Mouse (Mus musculus): ENCODE measurements around the gene P3h1.

Gene P3h1

DNA sequence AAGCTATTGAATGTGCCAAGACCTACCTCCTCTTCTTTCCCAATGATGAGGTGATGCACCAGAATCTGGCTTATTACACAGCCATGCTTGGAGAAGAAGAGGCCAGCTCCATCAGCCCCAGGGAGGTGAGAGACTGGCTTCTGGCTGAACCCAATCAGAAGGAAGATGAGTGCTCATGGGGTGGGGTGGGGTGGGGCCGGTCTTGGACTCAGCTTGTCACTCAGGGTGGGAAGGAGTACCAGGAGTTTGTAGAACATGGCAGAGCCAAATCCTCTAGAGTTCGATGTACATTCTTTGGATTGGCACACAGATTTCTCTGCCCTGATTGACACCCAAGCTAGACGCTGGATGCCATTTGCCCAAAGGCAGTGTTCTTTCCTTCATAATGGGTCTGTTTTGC is 5.9 kb downstream of the P3h1 start:
- DNase-seq (ENCODE audit: low read depth, low spot score): no peak

DNA sequence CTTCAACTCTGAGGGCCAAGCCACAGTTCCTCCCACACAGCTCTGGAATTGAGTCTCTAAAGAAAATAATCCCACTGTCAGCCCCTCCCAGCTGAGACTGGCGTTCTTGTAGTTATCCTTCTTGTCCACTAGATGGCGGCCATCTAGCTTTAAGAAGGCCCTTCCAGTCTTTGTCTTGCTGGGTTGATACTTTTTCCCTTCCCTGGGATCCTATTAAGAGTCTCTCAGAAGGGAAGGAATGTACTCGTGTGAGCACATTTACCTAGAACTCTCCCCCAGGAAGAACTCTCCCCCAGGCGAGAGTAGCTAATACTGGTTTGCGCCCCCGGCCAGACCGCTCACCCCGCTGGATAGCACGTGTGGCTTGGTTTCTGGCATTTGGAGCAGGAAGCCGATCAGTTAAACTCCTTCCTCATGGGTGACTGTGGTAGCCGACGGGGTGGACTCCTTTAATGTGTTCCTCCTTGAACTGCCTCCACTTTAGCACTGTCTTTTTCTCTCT is 6.5 kb downstream of the P3h1 start:
- peak; percentile 54 for DNase-seq (ENCODE audit: low read depth, low spot score)

DNA sequence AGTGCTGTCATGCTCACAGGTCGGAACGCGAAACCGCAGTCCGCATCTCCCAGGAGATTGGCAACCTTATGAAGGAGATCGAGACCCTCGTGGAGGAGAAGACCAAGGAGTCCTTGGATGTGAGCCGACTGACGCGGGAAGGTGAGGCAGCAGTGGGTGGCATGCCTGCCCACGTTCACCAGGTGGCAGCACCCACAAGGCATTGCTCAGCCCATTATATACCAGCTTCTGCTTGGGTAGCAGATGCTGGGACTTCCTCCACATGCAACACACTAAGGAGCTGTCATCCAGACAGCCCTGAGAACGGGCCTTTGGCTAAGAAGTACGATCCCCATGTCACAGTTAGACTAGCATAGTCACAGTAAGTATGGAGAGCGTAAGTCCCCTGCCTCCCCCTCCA is 8.9 kb downstream of the P3h1 start:
- DNase-seq (ENCODE audit: low read depth, low spot score): no peak

DNA sequence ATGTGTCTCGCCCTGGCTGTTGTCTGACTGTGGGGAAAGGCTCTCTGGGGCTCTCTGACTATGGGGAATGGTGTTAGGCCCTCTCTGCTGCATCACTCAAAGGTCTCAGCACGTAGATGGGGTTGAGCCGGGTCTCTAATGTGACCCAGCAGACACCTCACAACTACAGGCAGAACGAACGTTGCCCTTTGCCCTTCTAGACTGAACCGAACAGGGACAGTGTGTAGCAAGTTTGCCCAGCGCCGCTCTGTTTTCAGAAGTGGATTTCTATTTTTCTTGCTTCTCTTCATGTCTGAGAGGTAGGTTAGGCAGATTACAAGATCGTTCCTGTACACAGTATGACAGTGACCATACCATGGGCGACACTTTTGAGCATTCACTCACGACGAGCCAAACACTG is 9.9 kb downstream of the P3h1 start:
- no peak for DNase-seq (ENCODE audit: low read depth, low spot score)

DNA sequence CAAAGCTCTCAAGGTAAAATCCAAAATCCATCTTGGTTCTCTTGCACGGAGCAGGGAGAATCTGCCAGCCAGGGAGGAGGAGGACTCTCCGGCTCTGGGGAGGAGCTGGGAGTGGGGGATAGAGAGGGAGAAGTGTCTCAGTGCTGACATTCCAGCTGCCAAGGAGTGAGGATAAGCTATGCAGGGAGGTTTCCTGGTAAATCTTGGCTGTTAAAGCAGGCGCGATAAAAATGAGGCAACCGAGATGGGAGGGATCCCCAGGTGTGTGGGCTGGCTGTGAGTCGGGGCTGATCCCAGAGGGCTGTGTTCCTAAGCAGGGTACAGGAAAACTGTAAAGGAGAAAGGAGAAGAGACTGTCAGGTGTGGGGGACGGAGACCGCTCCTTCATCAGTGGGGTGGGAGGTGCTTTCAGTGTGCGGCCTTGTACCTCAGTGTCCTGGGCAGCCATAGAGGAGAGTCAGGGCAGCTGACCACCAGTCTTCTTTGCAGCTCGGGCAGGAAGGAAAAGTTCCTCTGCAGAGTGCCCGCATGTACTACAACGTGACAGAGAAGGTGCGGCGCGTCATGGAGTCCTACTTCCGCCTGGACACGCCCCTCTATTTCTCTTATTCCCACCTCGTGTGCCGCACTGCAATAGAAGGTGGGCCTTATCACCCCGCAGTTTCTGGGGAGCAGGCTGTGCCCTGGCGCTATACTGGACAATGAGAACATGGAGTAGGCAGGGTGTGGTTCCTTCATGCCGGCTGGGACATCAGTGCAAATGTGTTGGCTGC is 11.9 kb downstream of the P3h1 start:
- DNase-seq (ENCODE audit: low read depth, low spot score): no peak

DNA sequence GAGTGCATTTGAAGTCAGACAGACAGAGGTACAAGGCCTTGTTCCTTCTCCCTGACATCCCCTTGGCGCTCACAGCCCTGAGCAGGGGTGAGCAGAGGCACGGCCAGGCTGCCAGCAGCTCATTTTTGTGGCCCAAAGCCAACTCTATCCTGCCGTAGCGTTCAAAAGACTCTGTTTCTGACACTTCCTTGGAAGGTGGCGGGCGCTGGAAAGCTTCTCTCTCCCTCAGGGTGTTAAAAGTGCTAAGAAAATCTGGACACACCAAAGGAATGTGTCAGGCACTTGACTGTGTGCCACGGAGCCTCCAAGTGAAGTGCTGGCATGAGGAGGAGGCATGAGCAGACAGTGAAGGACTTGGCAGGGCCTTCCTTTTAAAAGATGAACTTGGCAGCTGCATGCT is 12.8 kb downstream of the P3h1 start:
- DNase-seq (ENCODE audit: low read depth, low spot score): no peak

DNA sequence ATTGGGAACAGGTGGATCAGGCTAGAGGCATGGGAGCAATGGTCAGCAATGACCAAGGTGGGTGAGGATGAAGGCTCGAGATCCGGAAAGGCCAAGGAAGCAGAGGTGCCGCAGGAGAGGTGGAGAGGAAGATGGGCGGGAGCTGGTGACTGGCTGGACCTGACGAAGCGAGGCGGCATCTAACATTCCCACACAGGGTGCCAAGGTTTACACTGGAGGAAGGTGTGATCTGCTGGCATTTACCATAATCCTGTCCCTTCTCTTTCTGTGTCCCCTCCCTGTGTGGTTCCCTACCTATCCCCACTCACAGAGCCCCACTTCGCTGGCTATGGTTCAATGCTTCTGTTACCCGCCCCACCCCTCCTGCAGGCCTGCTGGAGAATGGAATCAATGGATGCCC is 13.2 kb downstream of the P3h1 start:
- DNase-seq (ENCODE audit: low read depth, low spot score): no peak

DNA sequence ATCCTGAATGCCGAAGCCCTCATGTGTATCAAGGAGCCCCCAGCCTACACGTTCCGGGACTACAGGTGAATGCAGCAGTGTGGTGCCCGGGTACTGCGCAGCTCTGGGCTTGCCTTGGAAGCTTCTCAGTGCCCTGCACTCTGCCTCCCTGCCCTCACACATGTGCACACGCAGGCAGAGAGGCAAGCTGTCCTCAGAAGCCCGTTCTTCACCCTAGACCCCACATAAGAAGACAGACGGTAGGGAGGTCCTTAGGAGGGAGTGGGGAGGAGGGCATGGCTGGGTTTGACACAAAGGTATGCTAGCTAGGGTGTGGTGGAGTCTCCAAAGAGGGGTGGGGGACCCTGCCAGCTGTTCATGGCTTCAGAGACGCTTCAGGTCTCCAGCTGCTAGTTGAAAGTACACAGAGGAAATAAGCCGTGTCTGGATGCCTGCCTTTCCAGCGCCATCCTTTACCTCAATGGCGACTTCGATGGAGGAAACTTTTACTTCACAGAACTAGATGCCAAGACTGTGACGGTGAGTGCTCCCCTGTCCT is 14.0 kb downstream of the P3h1 start:
- DNase-seq (ENCODE audit: low read depth, low spot score): no peak

DNA sequence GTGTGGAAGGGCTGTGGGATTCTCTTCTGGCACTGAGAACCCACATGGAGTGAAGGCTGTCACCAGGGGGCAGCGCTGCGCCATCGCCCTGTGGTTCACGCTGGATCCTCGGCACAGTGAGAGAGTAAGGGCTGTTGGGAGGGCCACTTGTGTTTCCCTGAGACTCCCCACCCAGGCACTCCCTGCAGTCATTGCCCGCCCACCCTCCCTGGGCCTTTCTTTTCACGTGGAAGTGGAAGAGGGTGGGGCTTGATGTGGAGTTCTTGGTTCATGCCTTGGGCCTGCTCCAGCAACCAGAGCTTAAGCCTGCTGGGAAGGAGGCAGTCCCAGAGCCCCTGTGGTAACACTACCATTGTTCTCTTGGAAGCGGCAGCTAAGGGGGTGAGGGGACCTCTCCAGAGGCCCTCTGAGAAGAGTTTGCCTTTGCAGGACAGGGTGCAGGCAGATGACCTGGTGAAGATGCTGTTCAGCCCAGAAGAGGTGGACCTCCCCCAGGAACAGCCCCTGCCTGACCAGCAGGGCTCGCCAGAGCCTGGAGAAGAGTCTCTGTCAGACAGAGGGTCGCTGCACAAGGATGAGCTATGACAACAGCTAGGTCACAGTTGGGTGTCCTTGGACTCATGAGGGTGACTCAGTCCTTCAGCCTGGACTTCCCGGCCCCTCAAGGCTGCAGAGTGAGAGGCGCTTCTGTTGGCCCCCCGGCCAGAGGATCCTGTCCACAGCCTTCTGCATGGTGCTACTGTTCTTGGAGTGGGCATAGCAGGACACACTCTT is 14.9 kb downstream of the P3h1 start:
- DNase-seq (ENCODE audit: low read depth, low spot score): no peak

DNA sequence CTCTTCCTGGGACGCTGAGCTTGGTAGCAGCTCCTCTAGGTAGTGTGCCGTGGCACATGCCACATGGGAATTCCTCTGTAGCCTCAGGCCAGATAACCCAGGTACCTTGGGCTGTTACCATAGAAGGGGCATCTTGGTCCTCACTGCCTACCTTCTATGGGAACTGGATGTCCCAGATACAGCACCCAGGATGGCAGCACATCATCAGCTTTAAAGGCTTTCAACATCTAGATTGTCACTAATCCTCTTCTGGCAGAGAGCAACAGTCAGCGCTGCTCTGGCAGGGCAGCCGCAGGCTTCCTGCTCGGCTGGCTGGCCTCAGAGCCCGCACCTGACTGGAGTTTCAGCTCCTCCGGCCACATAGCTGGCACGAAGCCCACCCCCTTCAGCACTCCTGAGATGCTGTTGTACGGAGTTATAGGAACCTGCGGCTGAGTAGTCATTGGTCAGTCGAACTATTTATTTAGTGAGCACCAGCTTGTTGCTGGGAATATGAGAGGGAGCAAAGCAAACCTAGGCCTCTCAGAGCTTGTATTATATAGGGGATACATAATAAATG is 15.8 kb downstream of the P3h1 start:
- no peak for DNase-seq (ENCODE audit: low read depth, low spot score)

DNA sequence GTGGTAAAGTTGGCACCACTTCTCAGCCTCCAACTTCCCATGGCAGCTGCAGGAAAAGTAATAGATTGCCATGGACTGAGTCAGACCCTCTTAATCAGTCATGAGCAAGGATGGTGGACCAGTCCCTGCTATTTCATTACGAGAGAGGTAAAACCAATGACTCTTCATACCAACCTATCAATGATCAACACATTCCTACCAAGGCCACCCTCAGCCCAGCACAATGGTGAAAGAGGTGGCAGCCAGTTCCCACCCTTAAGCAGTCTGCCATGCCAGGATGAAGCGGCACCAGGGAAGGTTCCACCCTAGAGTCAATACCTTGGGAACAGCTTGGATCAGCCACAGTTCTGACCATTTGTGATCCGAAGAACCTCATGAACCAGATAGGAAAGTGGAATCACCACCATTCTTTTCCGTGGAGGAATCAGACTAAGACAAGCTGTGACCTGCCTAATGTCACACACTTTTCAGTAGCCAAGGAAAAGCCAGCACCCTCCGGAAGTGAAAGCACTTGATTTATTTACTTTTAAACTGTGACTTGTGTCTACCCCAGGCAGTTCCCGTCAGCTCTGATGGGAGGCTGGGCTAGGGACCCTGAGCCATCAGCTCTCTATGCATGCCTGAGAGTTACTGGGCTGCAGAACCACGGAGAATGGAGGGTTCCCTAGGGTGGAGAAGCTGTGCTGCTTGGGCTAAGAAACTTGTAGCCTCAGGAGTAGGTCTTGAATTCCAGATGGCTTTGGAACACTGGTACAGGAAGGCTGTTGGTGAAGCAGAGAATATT is 19.5 kb downstream of the P3h1 start:
- no peak for DNase-seq (ENCODE audit: low read depth, low spot score)

DNA sequence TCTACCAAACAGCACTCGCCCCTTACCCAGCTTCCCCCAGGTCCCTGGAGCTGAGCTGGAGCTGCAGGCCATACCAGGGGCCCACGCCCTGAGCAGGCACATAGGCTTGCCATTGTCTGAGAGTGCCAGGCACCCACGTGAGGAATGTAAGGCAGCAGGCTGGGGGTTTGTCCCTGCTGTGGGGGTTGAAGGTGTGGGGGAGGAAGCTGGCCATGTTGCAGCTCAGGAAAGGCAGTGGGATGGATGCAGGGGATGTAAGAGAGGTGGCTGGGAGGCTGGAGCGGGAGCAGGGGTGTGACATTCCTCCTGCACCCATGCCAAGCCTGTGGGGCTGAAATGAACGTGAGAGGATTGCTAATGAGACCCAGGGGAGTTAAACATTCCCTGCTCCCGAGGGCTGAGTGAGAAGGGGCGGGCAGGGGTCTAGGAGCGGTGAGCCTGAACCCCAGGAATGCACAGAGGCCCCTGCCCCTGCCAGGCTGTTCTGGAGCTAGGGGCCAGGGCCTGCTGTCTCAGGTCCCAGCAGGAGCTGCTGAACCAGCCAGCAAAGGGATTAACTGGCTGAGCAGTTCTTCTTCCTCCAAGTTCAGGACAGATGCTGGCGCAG is 21.4 kb downstream of the P3h1 start:
- no peak for DNase-seq (ENCODE audit: low read depth, low spot score)

DNA sequence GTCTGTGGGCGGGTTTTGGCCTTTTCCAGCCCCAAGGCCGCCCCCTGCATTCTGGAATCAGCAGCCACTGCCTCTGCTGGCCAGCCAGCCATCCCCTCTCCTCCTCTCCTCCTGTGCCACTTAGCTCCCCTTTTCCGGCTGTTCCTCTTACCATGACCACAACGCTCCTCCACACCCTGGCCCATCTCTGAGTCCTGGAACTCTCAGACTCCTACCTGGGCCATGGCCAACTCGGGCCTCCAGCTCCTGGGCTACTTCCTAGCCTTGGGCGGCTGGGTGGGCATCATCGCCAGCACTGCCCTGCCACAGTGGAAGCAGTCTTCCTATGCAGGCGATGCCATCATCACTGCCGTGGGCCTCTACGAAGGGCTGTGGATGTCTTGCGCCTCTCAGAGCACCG is 22.6 kb downstream of the P3h1 start, which contains the start of gene Cldn19:
Gene Cldn19, plus strand, starts transcription at position 64 of the 400 bp plus-strand sequence.
- DNase-seq (ENCODE audit: low read depth, low spot score): no peak

DNA sequence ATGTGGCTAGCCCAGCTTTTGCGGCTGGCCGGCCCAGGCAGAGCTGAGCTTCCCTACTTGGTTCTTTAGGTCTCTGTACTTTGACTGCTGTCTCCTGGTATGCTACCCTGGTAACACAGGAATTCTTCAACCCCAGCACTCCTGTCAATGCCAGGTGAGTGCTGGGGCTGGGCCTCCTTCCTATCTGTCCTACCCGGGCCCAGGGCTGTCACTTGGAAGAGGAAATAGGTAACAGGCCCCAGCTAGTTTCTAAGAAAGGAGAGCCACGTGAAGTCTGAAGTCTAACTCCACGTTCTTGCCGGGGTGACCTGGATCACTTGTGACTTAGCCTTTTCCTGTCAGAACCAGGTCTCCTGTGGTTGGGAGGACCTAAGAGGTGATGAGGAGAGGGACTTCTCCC is 24.4 kb downstream of the P3h1 start:
- no peak for DNase-seq (ENCODE audit: low read depth, low spot score)

DNA sequence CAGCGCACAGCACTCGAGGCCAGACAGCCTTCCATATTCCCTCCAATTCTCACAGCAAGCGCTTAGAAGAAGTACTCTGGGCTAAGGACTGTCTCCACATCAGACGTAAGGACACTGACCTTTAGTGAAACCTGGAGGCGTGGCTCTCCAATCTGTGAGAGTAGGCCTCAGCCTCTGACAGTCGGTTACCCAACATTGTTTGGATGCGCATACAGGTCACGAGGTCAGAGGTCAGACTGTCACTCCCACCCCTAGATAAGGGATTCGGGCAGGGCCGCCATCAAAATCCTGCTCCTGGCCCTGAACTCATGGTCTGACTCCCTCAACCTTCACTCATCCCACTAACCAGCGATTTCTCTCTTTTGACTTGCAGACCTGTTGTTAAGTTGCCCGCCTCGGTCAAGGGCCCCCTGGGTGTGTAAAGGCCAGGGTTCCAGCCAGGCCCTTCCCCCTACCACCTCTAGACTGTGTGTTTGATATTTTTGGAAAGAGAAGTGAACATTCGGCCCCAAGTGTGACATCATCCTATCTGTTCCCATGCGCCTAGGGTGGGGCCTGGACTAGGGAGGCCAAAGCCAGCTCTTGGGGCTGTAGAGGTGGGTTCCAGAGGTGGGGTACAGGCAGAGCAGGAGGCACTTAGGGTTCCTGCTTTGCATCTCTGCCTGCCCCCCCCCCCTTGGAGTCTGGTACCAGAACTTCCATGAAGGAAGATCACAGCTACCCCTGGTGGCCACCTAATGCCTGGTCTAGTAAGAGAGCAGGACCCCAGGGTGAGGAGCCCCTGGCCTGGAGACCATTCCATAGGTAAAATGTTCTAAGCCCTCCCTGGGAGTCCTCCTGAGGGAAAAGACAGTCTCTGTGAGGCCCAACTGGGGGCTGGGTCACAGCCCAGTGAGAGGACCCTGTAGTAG is 26.9 kb downstream of the P3h1 start:
- DNase-seq (ENCODE audit: low read depth, low spot score): no peak

DNA sequence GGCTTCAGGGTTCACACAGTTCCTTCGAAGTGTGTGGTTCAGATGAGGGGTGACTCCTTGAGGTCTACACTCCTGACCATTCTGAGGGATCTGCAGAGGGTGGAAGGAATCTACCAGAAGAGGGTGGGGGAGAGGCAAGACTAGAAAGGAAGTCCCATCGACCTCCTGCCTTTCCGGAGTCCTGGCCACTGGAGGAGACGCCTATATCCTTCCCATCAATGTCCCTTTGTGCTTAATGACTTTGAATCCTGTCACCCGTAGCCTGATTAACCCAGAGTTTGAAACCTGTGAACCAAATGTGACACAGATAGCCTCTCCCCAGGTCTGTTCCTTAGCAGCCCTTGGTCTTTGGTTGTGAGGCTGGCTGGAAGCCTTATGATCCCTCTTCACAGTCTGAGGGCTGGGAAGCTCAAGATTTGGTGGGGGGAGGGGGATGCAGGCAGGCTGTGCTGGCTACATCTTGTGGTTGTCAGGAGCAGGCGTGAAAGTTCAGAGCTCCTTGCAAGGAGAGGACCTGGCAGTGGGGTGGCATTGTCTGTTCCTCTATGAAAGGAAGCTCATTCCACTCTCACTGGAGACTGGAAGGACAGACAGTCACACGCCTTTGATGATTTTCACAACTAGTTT is 28.5 kb downstream of the P3h1 start:
- no peak for DNase-seq (ENCODE audit: low read depth, low spot score)

DNA sequence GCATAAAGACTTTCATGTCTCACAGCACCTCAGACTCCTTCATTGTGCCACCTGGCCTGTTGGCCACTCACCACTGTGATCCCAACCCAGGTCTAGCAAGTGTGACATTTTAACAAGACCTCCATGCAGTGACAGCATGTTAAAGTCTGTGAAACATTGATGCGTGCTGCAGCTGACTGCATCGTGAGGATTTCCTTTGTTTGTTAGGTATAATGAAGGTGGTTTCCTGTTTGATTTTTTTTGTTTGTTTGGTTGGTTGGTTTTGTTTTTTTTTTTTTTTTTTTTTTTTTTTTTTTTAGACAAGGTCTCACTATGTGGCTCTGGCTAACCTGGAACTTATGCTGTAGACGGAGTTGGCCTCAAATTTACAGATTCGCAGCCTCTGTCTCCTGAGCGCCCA is 29.8 kb downstream of the P3h1 start:
- no peak for DNase-seq (ENCODE audit: low read depth, low spot score)

DNA sequence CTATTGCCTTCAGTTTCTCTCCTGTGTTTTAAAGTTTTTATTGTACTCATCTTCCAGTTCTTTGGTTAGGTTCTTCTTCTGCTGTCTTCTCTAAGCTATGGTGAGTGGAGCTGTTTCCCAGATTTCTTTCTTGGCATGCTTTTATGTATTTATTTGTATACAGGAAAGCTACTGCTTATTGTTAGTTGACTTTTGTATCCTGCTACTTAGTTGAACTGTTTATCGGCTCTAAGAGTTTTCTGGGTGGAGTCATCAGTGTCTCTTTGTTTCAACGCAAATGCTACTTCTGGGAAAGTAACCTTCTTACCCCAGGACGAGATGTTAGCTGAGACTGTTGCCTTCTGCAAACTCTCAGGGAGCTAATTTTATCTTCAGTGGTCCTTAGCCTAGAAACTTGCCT is 30.7 kb downstream of the P3h1 start:
- DNase-seq (ENCODE audit: low read depth, low spot score): no peak

DNA sequence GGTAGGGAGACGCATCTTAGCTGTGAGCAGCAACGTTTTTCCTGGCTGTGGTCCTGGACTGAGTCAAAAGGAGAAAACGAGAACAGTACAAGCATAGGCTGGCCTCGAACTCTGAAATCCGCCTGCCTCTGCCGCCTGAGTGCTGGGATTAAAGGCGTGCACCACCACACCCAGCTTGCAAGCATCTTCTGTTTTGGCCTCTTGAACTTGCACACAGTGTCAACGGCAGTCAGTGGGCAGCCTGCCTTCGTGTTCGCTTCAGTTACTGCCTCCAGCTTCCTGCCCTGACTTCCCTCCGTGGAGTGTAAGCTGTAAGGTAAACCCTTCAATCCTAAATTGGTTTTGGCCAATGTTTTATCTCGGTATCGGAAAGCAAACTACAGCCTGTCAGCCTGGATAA is 33.9 kb downstream of the P3h1 start:
- no peak for DNase-seq (ENCODE audit: low read depth, low spot score)

DNA sequence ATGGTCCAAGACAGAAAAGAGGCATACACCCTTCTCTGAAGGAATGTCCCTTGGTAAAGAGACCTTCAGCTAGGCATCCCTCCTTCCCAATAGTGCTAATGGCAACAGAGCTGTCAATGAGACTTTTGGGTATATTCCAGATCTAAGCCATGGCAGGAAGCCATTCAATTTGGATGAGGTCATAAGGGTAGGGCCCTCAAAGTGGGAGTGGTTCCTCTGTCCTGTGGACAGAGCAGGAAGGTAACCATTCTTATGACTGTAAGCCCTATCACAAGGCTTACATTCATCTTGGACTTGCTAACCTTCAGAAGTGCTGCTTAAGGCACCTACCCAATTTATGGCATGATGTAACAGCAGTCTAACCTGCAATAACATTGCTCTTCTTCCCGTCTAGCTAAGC is 41.9 kb downstream of the P3h1 start:
- DNase-seq (ENCODE audit: low read depth, low spot score): no peak

All from retina, adult 2 months (tissue).